Mouse (Mus musculus) limb, embryonic 11.5 days (tissue): ENCODE measurements at regions not wholly inside any gene's neighbourhood (a gene's known extent, or its start where the extent isn't known, plus 50 kb on each side); places are given as distances from the start of the nearest gene placed in this dataset.

ENCODE experiments used
- ATAC-seq: fragments of 200-750 bp; cut with Nextera tagmentation; 2 replicates; pipeline ENCODE4 v1.8.0; 2017; ENCODE audit warnings: low read depth; ENCODE audit not compliant: insufficient number of reproducible peaks, low FRiP score, low TSS enrichment
- DNase-seq: peaks from one replicate; pipeline ENCODE4 v3.0.0-alpha.2; 2015; ENCODE audit warnings: low spot score
- H3K27ac ChIP-seq: fragments of 300-500 bp; sonication (generic); replicated peaks from 2 replicates; pipeline ENCODE4 v1.5.1; 2014; ENCODE audit warnings: low read depth, mild to moderate bottlenecking, low read length
- H3K27me3 ChIP-seq: fragments of 300-500 bp; sonication (generic); 2 replicates; pipeline ENCODE4 v1.6.1; 2014; ENCODE audit warnings: mild to moderate bottlenecking, low read length, mixed read lengths; ENCODE audit not compliant: control insufficient read depth, insufficient read depth
- H3K36me3 ChIP-seq: fragments of 300-500 bp; sonication (generic); 2 replicates; pipeline ENCODE4 v1.6.1; 2014; ENCODE audit warnings: mild to moderate bottlenecking, low read length, moderate library complexity, mixed read lengths; ENCODE audit not compliant: control insufficient read depth, insufficient read depth
- H3K4me1 ChIP-seq: fragments of 300-500 bp; sonication (generic); 2 replicates; pipeline ENCODE4 v1.6.1; 2014; ENCODE audit warnings: low read length, mixed read lengths; ENCODE audit not compliant: control insufficient read depth, insufficient read depth
- H3K4me2 ChIP-seq: fragments of 300-500 bp; sonication (generic); 2 replicates; pipeline ENCODE4 v1.6.1; 2014; ENCODE audit warnings: low read depth, mild to moderate bottlenecking, moderate library complexity; ENCODE audit not compliant: severe bottlenecking
- H3K4me3 ChIP-seq: fragments of 300-500 bp; sonication (generic); 2 replicates; pipeline ENCODE4 v1.5.1; 2014; ENCODE audit warnings: low read depth, low read length
- H3K9ac ChIP-seq: fragments of 300-500 bp; sonication (generic); 2 replicates; pipeline ENCODE4 v1.6.1; 2014; ENCODE audit warnings: mild to moderate bottlenecking, low read length
- H3K9me3 ChIP-seq: fragments of 300-500 bp; sonication (generic); 2 replicates; pipeline ENCODE4 v1.6.1; 2016; ENCODE audit warnings: low read length; ENCODE audit not compliant: control insufficient read depth
- WGBS: fragments of 180-500 bp; shearing (Covaris S2); extraction: QIAGEN DNeasy Blood & Tissue Kit; methylation state at CpG from one replicate; pipeline ENCODE4 v1.1.7; 2014; 5-methylcytosine and 5-hydroxymethylcytosine counted together

DNA sequence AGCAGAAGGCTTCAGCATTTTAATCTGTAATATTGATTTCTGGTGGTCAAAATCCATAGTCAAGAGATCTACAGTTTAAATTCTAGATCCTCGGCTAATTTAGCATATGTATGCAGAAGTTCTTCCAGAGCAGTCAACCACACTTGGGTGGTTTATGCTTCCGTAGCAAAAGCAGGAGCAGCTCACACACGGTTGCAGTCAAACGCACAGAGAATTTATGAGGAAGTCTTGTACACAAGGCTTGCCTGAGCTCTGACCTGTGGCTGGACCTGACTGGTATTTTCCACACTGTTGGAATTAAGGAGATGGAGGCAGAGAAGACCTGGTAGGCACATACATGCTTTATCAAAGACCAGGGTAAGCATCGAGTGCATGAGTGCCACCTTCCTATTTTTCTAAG is 86.8 kb downstream of the Avpr1a start:
- H3K4me3 ChIP-seq, result no peak overlapping the region
- no peaks in the 10 kb centered on the region for H3K4me1 ChIP-seq
- H3K9me3 ChIP-seq, result no peaks in the 10 kb centered on the region
- H3K4me2 ChIP-seq, result no peak overlapping the region
- no peaks in the 10 kb centered on the region for H3K27me3 ChIP-seq
- H3K9ac ChIP-seq, result no peak overlapping the region
- no peak for DNase-seq
- no peak for ATAC-seq
- 66% methylated on average over 5 of the region's 5 CpGs for WGBS
- no peak overlapping the region for H3K27ac ChIP-seq
- H3K36me3 ChIP-seq, result no peaks in the 10 kb centered on the region

DNA sequence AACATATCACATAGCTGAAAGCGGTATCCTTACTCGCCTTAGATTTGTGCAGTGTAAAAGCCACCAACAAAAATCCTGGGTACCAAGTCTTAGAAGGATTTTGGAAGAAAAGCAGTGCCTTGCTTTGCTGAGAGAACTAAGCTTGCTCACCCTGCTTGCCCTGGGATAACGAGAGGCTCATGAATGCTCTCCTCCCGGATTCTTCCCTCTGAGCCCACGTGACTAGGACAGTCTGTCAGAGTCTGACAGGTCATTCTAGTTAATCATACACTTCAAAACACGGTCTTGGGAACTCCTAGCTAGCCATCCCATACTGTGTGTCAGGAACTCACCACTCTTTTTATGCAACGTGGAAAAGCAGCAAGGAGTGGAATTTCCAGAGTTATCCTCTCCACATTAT is 91.4 kb downstream of the Avpr1a start:
- no peak overlapping the region for H3K4me3 ChIP-seq
- no peak for ATAC-seq
- H3K4me1 ChIP-seq, result no peaks in the 10 kb centered on the region
- no peaks in the 10 kb centered on the region for H3K9me3 ChIP-seq
- H3K27ac ChIP-seq, result no peak overlapping the region
- H3K36me3 ChIP-seq, result no peaks in the 10 kb centered on the region
- H3K4me2 ChIP-seq, result no peak overlapping the region
- no peaks in the 10 kb centered on the region for H3K27me3 ChIP-seq
- no peak for DNase-seq
- no peak overlapping the region for H3K9ac ChIP-seq
- 70% methylated on average over 7 of the region's 7 CpGs for WGBS

DNA sequence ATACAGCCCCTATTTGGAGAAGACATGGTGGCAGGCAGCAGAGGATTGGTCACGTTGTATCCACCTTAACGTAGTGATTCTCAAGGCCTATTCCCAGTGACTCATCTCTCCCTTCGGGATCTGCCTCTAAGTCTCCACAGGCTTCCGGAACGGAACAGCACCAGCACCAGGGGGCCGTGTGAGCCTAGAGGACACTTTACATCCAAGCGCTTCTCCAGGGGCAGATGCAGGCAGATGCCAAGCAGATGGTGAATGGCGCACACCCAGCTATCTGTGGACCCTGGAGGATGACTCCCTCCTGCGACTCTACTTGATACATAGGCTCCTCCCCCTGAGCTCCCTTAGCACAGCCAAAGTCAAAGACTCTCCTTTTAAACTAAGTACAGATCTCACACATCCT is 94.3 kb downstream of the Avpr1a start:
- H3K9me3 ChIP-seq, result no peaks in the 10 kb centered on the region
- H3K27me3 ChIP-seq, result no peaks in the 10 kb centered on the region
- 60% methylated on average over 9 of the region's 9 CpGs for WGBS
- H3K9ac ChIP-seq, result no peak overlapping the region
- ATAC-seq, result no peak
- no peaks in the 10 kb centered on the region for H3K4me1 ChIP-seq
- H3K4me2 ChIP-seq, result no peak overlapping the region
- H3K4me3 ChIP-seq, result no peak overlapping the region
- DNase-seq, result no peak
- H3K27ac ChIP-seq, result no peak overlapping the region
- H3K36me3 ChIP-seq, result no peaks in the 10 kb centered on the region

DNA sequence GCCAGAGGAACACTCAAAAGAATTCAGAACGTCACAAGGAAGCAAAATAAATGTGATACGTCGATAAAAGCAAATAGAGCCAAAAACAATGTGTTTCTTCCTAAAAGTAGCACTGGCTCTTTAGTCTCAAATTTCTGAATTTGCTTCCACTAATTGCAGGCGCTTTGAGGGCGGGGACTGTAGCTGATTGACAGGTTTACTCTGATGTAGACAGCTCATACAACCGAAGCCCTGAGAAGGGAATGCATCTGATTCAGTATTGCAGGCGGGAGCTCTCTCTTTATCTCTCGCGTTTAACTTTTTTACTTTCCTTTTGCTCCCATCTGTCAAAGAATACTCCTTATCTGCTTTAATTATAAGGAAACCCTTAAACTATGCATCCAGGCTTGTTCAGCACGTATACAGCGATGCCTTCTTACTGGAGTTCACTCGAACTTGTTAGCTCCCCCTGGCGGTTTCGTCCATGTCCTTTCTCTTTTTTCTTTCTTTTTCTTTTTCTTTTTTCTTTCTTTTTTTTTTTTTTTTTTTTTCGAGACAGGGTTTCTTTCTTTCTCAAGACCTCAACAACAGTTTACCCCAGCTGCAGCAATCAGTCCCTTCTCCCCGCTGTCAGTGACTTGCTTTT is 95.9 kb downstream of the Avpr1a start:
- ATAC-seq (peak; percentile 45; the same call in 1 of the 2 replicates), DNase-seq (peak; percentile 81)
- Histone ChIP-seq H3K4me1 (no peaks in the 10 kb centered on the region), H3K27me3 (no peaks in the 10 kb centered on the region), H3K36me3 (no peaks in the 10 kb centered on the region), H3K27ac (no peak overlapping the region), H3K4me2 (peak overlapping the region; percentile 18; the same call in 1 of the 2 replicates), H3K9ac (no peak overlapping the region), H3K4me3 (no peak overlapping the region), H3K9me3 (no peaks in the 10 kb centered on the region)
- WGBS, result 31% methylated on average over 16 of the region's 16 CpGs

DNA sequence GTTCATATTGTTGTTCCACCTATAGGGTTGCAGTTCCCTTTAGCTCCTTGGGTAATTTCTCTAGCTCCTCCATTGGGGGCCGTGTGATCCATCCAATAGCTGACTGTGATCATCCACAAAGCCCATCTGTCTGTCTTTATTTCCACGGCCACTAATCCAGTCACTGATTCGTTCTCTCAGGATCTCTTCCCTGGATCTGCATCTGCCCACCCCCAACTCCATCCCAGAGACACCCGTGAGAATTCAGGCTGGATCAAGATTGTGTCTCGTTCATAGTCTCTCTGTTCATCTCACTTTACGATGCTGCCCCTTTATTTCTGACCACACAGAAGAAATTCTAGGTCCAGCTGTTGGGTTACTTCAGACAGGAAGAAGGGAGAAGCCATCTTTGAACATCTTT is 96.7 kb downstream of the Avpr1a start:
- no peak for DNase-seq
- H3K4me2 ChIP-seq, result no peak overlapping the region
- H3K27ac ChIP-seq, result no peak overlapping the region
- WGBS, result 86% methylated on average over 6 of the region's 6 CpGs
- H3K9ac ChIP-seq, result no peak overlapping the region
- H3K4me1 ChIP-seq, result no peaks in the 10 kb centered on the region
- H3K36me3 ChIP-seq, result no peaks in the 10 kb centered on the region
- H3K4me3 ChIP-seq, result no peak overlapping the region
- H3K27me3 ChIP-seq, result no peaks in the 10 kb centered on the region
- ATAC-seq, result no peak
- H3K9me3 ChIP-seq, result no peaks in the 10 kb centered on the region

DNA sequence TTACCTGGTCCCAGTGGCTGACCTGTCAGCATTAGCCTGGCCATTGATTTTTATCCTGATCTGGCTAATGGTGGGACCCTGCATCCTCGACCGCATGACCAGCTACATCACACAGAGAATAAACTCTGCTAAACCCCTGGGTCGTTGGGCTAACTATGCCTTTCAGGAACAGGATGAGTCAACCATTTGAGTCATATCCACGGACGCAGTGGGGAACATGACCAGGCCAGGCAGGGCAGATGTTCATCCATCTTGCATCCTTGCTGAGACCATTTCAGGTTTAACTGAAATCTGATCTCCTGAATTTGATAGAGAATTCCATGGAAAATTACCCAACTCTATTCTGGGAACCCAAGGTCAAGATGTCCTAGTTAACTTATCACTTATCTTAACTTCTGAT is 103.3 kb downstream of the Avpr1a start:
- WGBS, result 81% methylated on average over 5 of the region's 5 CpGs

DNA sequence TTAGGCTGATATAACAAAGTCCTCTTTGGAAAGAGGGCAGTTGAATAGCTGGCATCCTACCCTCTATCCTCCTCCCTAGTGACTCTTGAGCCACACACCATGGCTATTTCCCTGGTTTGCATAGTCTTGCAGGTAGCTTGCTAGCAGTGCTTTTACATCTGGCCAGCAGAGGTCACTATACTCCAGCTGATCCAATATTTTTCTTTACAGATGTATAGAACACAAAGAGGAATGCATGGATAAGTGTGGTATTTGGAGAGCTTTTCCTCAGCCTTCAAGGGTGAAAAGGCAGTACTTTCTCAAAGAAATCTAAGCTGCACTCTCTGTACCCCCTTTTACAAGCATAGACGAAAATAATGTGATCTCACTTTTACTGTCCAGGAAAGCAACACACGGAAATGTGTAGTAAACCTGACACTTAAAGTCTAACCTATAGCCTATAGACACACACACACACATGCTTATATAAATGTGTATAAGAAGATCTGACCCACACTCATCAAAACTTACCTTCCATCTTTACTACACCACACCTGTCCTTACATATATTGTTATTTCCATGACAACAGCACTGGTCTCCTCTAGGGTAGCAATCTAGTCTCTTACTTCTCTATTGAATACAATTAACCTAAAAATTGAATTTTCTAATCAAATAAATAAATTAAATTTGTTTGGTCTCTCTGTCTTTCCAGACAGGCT is 105.0 kb downstream of the Avpr1a start:
- no peak overlapping the region for H3K27ac ChIP-seq
- ATAC-seq (no peak; the same call in 1 of the 2 replicates), DNase-seq (peak; percentile 71)
- H3K4me1 ChIP-seq, result no peaks in the 10 kb centered on the region
- H3K9ac ChIP-seq, result no peak overlapping the region
- 52% methylated on average over 2 of the region's 2 CpGs for WGBS
- no peaks in the 10 kb centered on the region for H3K36me3 ChIP-seq
- no peak overlapping the region for H3K4me3 ChIP-seq
- H3K27me3 ChIP-seq, result no peaks in the 10 kb centered on the region
- no peaks in the 10 kb centered on the region for H3K9me3 ChIP-seq
- H3K4me2 ChIP-seq, result no peak overlapping the region

More for the DNA sequence above, 103.3 kb downstream of the Avpr1a start:
- no peak overlapping the region for H3K27ac ChIP-seq
- no peak overlapping the region for H3K9ac ChIP-seq
- H3K27me3 ChIP-seq, result no peaks in the 10 kb centered on the region
- no peak overlapping the region for H3K4me3 ChIP-seq
- DNase-seq (no peak), ATAC-seq (no peak)
- H3K4me2 ChIP-seq, result no peak overlapping the region
- H3K36me3 ChIP-seq, result no peaks in the 10 kb centered on the region
- H3K4me1 ChIP-seq, result no peaks in the 10 kb centered on the region
- H3K9me3 ChIP-seq, result no peaks in the 10 kb centered on the region

DNA sequence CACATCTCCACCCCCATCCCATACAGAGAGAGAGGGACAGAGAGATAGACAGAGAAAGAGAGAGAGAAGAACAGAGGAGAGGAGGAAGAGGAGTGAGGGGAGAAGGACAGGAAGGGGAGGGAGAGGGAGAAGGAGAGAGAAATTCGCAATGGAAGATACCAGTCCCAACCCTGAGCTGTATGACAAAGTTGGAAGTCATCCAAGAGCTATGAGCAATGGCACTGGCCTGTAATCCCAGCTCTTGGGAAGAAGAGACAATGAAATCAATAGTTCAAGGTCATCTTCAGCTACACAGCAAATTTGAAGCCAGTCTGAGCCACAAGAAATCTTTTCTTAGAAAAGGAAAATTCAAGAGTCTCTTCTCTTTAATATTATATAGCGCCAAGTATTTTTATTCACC is 105.6 kb downstream of the Avpr1a start:
- ATAC-seq (no peak), DNase-seq (no peak)
- 80% methylated on average over 2 of the region's 2 CpGs for WGBS
- no peaks in the 10 kb centered on the region for H3K4me1 ChIP-seq
- no peak overlapping the region for H3K4me3 ChIP-seq
- H3K4me2 ChIP-seq, result no peak overlapping the region
- H3K27ac ChIP-seq, result no peak overlapping the region
- no peaks in the 10 kb centered on the region for H3K9me3 ChIP-seq
- no peaks in the 10 kb centered on the region for H3K27me3 ChIP-seq
- H3K36me3 ChIP-seq, result no peaks in the 10 kb centered on the region
- H3K9ac ChIP-seq, result no peak overlapping the region
